Mouse (Mus musculus) kidney, adult 11 months (tissue): Measurements from ENCODE around the gene Dach2.
"Not testable (repeated sequence)": the region's sequence is repeated elsewhere in the genome, so short reads cannot be mapped to it uniquely, and the experiment has no call there.

Source experiments
- DNase-seq: peaks from one replicate; pipeline ENCODE4 v3.0.0; 2022

Gene Dach2

DNA sequence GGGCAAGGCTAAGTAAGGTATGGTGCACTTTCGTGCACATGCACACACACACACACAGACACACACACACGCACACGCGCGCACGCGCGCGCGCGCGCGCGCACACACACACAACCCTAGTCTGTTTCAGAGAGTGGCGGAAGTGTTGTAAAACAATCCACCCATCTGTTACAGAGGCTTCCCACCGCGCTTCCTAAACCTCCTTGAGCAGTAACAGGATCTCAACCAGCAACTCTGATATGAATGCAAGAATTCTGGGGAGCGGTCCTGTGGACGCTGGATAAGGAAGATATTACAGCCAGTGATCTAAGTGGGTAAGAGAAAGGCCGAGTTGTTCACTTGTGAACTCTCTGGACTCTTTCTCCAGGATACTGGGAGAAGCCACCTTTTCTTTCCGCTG, at the start of gene Dach2:
Gene Dach2, plus strand, starts transcription at position 107 of the 400 bp plus-strand sequence.
- DNase-seq, result no peak

DNA sequence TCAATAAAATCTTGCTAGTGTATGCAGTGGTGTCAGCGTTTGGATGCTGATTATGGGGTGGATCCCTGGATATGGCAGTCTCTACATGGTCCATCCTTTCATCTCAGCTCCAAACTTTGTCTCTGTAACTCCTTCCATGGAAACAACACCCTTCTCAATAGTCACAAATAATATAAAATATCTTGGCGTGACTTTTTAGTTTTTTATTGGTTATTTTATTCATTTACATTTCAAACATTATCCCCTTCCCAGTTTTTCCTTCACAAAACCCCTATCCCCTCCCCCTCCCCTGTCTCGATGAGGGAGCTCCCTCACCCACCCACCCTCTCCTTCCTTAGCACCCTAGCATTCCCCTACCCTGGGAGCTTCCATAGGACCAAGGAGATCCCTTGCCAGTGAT, 44.9 kb upstream of the Dach2 start:
- DNase-seq, result not testable (repeated sequence)

DNA sequence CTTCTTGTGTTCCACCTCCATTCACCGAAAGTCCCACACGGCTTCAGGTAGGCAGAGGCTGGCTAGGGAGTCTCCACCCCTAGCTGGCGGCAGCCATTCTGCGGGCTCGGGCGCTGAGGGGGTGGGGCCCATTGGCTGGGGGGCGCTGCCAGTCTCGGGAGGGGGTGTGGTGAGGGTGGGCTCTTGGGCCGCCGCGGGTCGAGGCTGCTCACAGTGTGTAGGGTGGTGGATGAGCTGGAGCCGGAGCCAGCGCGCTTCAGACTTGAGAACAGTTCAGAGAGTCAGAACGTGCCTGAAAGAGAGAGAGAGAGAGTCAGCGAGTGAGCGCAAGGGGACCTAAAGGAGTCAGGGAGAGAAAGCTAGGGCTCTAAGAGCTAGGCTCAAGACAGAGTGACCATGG, 721 bp downstream of the Dach2 start:
- DNase-seq, result peak; percentile 31

DNA sequence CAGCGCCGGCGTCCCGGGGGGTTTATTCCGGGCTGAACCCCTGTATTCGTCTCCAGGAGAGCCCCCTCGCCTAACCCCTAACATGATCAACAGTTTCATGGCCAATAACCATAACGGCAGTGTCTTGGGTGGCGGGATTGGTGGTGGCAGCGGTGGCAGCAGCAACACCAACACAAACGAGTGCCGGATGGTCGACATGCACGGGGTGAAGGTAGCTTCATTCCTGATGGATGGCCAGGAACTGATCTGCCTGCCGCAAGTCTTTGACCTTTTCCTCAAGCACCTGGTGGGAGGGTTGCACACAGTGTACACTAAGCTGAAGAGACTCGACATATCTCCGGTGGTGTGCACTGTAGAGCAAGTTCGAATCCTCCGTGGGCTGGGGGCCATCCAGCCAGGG, 1.2 kb downstream of the Dach2 start:
- DNase-seq, result no peak

DNA sequence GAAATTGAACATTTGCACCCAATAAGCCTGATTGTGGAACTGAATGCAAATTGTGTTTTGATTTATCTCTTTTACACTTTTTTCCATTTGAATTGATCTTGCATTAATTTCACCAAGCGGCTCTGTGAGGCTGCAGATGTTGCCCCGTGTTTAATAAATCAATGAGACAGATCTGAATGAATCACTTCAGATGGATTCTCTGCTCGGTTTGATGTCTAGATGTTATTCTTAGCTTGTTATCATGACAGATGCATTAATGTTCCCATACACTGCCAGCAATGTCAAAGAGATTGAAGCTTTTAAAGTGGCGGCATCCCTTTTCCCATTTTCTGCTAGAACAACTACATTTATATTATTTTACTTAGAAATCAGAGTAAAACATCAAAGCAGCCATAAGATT, 7.0 kb downstream of the Dach2 start:
- DNase-seq, result no peak

DNA sequence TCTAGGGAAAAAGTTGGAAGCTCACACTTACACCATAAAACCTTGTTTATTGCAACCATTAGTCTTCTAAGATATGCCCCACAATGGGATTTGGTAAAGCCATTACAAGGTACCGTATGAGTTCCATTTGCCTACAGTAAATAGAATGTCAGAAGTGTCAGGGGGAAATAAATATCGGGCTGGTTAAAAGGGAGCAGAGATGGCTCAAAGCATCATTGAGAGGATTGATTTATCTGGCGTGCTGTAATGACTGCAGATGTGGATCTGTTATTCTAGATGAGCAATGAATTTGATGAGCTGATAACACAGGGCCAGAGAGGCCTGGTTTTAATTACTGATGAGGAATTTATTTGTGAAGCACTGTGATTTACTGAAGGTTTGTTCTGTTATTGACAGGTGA, 40.8 kb downstream of the Dach2 start:
- no peak for DNase-seq

DNA sequence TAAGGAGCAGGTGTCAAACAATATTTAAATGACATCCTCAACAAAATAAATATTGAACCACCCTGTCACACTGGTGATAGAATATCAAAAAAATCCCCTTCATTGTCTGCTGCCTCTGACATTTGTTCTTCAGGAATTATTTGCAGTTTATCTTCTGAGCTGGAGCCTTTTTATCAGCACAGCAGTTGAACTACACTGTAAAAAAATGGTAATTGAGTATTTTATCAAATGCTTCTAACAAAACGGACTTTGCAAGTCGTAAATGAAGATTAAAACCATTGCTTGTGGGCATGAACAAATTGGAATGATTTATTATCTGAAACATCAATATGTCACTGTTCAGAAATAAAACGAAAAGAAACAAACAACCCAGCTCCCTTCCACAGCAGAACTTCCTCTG, 97.1 kb downstream of the Dach2 start:
- no peak for DNase-seq

DNA sequence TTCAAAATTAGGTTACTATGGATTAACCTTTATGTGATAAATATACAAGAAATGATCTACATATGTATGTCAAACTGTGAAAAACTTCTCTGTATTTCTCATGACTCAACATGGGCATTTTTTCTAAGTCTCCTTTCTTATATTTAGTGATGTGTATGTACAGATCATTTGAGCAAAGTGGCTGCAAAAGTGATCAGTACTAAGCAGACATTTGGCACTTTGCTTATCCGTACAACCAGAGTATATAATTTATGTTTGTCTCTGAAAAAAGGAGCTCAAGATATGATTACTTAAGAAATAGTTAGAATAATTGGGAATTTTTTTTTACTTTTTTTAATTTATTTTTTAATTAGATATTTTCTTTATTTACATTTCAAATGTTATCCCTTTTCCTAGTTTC, 111.4 kb downstream of the Dach2 start:
- DNase-seq, result no peak

DNA sequence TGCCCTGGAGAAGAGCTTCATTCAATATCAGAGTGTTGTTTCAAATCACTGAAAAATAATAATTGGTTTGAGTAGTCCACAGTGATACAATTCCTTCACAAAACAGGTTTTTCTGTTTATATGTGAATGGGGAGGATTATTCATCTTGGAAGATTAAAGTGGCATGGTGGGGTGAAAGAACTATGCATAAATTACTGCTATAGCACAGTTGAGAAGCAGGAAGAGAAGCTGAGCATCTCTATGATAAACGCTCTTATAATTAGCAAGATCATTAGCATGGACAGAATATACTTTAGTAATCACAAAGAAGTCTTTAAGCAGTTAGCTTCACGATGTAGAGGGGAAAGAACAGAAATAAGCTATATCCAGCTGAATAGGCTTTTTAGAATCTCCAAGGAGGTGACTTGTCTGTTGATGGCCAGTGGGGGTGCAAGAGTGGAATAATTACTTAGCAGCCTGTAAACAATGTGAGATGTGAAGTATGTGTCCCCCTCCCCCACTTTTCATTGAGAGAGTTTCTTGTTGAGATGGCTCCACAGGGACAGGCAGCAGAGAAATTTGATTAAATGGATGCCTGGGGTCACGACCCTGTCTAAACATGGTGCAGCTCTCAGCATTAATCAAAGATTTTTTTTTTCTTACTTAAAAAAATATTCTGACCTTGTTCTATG, 124.3 kb downstream of the Dach2 start:
- DNase-seq, result no peak

DNA sequence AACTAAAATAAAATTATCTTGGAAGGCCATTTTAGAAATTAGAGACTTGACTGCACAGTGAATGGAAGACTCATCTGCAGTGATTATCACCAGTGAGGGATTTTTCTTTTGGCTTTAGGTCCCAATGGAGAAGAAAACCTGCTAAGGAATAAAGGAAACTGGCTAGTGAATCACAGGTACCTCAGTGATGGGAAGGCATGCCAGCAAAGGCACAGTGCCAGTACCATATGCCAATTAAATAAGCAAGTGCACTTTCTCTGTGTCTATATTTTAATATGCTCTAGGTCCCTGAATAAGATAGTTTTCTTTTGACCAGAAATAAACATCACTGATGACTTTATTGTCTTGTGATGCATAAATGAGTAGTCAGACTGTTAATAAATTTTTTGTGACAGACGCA, 184.8 kb downstream of the Dach2 start:
- no peak for DNase-seq

DNA sequence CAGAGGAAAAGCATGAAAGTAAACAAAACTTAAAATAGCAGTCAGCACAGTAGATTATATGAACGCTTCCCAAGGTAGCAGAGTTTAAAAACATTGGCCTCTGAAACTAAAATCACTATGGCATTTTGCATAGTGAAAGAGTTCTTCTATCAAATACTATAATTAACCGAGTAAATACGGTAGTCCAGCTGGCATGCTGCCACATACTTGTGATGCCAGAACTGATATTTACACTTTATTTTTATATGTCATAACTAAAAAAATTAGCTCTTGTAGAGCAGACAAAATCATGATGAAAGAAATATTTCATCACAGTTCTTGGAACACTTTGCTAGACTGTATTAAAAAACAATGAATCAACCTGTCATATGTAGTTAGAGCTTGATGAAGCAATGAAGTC, 247.8 kb downstream of the Dach2 start:
- DNase-seq, result no peak

DNA sequence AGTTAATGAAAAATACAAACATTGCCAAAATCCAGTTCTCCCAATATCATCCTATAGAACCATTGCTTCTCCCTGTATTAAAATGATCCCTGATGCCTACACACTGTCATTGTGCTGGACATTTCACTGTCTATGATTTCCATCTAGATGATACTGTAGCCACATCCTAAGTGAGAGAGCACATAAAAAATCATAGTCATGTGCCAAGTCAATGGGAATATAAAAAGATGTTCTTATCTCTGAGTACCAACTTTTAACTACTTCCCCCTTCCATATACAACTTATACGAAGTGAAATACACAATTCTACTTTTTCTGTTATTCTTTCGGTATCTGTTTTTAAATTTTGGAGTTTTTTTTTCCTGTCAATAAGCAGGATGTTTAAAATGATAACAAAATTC, 266.6 kb downstream of the Dach2 start:
- no peak for DNase-seq

DNA sequence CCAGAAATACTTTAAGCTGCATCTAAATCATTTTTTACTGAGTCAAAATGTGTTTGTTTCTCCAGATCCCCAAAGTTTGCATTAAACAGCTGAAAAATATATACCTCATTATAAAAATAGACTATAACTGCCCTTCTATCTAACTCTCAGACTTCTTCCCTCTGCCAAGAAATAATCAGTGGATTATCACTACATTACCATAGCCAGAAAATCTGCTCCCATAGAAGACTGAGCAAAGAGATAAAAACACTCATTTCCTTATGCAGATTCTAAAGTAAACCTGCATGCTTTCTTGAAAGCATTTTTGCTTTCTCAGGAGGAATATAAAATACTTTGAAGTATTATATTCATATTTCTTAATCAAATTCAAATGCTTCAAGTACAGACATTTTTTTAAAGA, 368.8 kb downstream of the Dach2 start:
- DNase-seq, result no peak

DNA sequence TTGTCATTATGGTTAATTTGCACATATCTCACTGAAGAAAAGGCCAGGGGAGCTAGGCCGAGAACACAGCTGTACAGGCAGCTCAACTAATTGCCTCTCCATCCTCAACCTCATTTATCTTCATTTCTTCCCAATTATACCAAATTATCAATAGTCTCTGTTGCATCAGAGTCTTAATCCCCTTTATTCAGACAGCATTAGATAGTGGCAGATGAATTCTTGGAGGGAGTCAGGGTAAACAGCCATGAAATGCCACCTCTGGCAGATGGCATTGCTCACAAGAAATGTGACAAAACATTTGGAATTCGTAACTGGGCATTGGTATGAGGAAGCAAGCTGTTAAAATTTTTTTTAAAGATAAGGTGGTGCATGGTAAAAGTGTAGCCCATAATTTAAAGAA, 389.9 kb downstream of the Dach2 start:
- DNase-seq, result no peak

DNA sequence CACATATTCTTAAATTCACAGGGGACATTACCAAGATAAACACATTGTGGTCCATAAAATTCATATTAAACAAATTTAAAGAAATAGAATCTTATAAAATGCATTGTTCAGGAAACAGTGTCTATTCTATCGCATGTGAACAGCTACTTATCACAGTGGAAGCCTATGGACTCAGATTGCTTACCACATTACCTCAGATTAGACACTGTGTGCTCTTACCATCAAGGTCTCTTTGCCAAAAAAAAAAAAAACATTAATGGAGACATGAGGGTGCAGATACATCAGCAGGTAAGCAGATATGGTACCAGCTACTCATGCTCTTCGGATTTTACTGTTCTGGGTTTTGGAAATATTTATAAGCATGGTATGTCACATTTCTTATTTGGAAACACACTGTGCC, 415.1 kb downstream of the Dach2 start:
- DNase-seq, result no peak

DNA sequence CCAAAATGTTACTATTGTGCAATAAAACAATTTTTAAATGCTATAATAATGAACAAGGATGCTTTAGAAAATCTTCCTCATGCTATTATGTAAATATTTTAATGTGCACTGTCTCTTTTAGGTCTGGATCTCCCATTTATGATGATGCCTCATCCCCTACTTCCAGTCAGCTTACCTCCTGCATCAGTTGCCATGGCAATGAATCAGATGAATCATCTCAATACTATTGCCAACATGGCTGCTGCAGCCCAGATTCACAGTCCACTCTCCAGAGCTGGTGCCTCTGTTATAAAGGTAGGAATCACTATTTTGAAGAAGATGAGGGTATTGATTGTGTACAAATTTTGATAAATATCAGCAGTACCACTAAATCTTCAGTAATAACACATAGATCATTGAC, 426.8 kb downstream of the Dach2 start:
- DNase-seq, result no peak

DNA sequence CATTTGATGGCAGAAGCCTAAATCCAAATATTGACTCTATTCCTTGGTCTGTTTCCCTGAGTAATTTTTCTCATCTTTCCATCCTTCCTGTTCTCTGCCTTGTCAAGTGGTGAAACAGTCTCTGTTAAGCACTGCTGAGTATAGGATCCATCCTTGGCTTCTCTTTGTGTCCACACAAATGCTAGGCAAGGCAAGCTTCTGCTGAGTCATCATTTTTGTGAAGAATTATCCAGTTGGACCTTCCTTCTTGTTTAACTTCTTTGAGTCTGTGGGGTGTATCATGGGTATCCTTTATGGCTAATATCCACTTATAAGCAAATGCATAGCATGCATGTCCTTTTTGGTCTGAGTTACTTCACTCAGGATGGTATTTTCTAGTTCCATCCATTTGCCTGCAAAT, 449.8 kb downstream of the Dach2 start:
- no peak for DNase-seq

DNA sequence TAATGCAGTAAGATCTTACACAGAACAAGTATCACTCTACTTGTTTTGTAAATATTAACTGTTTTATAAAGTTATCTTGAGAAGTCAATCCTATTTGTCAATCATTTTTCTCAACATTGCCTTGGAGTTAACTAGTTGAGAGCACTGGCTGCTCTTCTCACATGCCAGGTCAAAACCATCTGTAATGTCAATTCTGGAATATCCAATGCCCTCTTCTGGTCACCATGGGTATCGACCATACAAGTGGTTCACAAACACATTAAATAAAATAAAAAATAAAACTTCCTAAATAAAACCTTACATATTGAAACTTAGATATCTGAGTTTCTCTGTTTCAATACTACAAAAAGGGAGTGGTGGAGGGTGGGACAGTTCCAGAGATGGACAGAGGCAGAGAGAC, 495.0 kb downstream of the Dach2 start:
- DNase-seq, result no peak

DNA sequence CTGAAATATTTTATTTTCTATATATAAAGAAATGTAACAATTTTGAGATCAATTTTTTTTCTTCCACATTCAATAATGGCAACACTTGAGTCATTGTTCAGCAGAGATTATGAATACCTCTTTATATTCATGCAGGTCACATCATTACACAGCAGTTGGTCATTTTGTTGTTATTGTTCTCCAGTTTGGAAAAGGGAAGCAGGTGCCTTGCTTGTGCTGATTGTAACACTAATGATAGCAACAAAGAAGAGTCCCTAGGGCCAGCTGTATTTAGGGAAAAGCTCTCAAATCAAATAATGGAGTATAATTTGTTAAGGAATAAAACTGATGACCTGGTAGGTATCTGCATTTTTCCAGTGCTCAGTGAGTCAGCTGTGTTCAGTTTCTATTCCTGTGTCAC, 513.1 kb downstream of the Dach2 start:
- DNase-seq, result no peak

DNA sequence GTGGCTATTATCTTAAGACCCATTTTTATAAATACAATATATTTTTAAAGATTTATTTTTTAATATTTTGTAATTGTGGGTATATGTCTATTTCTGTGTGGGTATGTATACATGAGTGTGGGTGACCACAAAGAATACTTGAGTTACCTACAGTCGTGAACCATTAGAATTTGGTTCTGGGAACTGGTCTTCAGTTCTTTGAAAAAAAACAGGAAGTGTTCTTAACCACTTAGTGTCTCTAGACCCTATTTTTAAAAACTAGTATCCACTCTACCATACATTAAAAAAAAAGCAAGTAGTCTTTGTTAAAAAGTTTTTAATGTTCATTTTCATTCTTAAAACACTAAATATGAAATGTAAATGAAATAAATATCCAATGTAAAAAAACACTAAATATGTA, 529.5 kb downstream of the Dach2 start:
- no peak for DNase-seq

DNA sequence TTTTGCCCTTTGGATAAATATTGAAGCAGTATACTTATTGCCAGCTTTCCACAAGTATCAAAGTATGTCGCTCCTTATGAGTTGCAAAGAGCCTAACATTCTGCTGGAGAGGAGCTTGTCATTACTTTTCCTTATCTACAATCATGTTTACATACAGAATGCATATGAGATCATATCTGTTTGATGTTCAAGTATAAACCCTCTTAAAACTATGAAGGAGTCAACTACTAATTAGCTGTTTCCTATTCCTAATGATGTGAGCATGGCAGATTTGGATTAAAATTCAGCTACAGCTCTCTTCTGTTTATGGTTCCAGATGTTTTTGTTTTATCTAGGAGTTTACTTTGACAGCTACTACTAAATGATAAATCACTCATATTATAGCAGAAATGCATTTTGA, 535.8 kb downstream of the Dach2 start:
- DNase-seq, result no peak

DNA sequence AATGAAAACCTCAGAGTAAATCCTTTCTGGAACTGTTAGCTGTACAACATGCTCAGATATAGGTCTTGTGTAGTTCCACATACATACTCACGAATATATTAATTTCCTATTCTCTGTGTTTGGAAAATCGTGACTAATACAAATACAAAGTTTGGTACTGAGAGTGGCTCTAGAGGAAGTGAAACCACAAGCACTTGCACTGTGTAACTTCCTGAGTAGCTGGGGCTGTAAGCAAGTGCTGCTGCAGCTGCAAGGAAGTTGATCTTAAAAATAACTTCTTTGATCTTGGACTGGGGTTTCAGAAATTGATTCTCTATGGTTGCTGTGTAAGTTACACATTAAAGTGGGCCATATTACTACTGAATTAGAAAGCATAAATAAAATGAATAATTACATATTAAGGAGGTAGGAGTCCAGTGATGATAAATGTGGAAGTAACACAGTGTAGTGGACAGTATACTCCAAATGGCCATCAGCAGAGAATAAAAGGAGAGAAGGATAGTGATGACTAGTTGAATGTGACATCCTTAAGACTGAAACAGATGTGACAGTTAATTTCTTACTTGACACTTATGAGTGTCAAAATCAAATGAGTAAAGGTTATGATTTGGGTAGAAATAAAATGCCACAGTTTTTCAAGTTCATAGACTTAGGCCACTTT, 570.7 kb downstream of the Dach2 start:
- DNase-seq, result no peak
